Mouse (Mus musculus) T-helper 1 cell (primary cell): ENCODE data around the gene Sppl2b.

ENCODE experiments used
- in situ Hi-C: fragments of 300-600 bp; cut with MboI, MseI; formaldehyde crosslinking; loops from one replicate; pipeline ENCODE4 v1.15.1; 2025; ENCODE audit warnings: high pct_unique_total_duplicates

Sppl2b gene

GRCm38 (mm10) chr10:80845055-80845693 lies 9.9 kb upstream of the Sppl2b start:
- in situ Hi-C loops, result no loop called here

DNA sequence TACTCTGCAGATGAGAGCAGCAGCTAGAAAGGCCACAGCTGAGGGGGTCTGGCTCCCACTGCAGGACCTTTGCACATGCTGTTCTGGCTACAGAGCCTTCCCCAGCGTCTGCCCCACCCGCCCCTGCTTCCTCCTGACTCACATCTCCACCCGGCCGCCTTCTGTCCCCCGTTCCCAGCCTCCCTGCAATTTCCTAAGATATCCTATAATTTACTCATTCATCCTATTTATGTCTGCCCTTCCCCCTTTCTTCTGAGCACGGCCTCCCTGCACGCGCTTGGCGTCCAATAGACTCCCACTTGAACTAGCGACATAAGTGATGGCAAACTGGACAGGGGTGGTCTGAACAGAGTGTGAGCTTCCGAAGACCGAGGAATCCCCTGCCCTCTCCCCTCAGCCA lies 9.3 kb upstream of the Sppl2b start:
- in situ Hi-C loops, result no loop called here

GRCm38 (mm10) chr10:80848571-80848970 lies 6.5 kb upstream of the Sppl2b start:
- in situ Hi-C loops, result no loop called here

DNA sequence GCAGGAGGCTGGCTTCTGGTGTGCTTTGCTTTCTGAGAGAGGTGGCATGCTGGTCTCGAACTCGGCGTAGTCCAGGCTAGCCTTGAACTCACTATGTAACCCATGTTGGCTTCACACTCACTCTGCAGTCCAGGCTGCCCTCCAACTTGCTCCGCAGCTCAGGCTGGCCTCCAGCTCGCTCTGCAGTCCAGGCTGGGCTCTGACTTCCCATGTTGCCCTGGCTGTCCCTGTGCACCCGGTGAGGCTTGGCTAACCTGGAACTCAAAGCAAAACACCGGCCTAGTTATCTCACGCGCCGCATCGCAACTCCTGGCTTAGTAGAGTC lies 636 bp downstream of the Sppl2b start:
- in situ Hi-C loops, result no loop called here

- in situ Hi-C loops, result no loop called here
Measured at GRCm38 (mm10) chr10:80856267-80856666, 1.2 kb downstream of the Sppl2b start.

- in situ Hi-C loops, result no loop called here
Measured at GRCm38 (mm10) chr10:80856908-80857307, 1.8 kb downstream of the Sppl2b start.

- in situ Hi-C loops, result no loop called here
Measured at GRCm38 (mm10) chr10:80857386-80857785, 2.3 kb downstream of the Sppl2b start.

GRCm38 (mm10) chr10:80857848-80858247 lies 2.8 kb downstream of the Sppl2b start:
- in situ Hi-C loops, result no loop called here

- in situ Hi-C loops, result no loop called here
Measured at GRCm38 (mm10) chr10:80858350-80858935, 3.4 kb downstream of the Sppl2b start.

DNA sequence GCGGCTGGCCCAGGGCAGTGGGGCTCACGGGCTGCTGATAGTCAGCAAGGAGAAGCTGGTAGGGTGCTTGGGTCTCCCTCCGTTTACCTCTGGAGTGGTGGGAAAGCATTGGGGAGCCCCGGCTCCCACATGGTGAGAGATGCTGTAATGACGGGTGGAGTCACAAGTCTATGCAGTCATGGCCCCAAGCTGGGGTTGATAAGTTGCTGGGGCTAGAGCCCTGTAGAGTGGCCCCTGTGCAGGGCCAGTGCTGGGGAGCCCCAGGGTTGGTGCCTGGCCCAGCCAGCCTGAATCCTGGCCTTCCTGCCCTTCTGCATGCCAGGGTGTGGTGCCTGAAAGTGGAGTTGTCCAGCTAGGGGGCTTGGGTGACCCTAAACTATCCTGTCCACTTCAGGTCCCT lies 7.2 kb downstream of the Sppl2b start:
- in situ Hi-C loops, result no loop called here

- in situ Hi-C loops, result no loop called here
Measured at GRCm38 (mm10) chr10:80864446-80864845, 9.4 kb downstream of the Sppl2b start.

- in situ Hi-C loops, result no loop called here
Measured at GRCm38 (mm10) chr10:80870993-80871392, 15.9 kb downstream of the Sppl2b start.

- in situ Hi-C loops, result no loop called here
Measured at GRCm38 (mm10) chr10:80871581-80871980, 16.5 kb downstream of the Sppl2b start, which contains the start of gene Tmprss9. TSS of gene Tmprss9 (plus strand) at chr10:80871848.

- in situ Hi-C loops, result no loop called here
Measured at GRCm38 (mm10) chr10:80874035-80874434, 19.0 kb downstream of the Sppl2b start.

- in situ Hi-C loops, result loop anchor here (5.0 kb wide), 3 partner anchors 49 to 129 kb away; partner anchors contain the start of gene Oaz1
Measured at GRCm38 (mm10) chr10:80876028-80876427, 21.0 kb downstream of the Sppl2b start.

DNA sequence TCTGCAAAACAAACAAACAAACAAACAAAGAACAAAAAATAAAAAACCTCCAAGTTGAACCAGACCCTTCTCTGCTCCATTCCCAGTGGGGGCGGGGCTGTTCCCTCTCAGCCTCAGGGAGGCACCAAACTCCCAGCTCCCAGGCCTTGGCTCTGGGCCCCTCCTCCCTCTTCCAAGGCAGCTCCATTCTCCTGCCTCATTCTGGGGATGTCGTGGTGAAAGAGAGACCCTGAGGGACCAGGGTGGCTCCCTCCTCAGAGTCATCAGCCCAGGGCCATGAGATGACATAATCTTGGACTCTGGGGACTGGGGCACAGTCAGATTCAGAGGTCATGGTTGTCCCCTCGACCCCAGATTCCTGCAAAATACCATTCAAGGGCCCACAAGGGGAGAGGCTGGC lies 21.5 kb downstream of the Sppl2b start:
- in situ Hi-C loops, result loop anchor here (5.0 kb wide), 3 partner anchors 49 to 129 kb away; partner anchors contain the start of gene Oaz1

DNA sequence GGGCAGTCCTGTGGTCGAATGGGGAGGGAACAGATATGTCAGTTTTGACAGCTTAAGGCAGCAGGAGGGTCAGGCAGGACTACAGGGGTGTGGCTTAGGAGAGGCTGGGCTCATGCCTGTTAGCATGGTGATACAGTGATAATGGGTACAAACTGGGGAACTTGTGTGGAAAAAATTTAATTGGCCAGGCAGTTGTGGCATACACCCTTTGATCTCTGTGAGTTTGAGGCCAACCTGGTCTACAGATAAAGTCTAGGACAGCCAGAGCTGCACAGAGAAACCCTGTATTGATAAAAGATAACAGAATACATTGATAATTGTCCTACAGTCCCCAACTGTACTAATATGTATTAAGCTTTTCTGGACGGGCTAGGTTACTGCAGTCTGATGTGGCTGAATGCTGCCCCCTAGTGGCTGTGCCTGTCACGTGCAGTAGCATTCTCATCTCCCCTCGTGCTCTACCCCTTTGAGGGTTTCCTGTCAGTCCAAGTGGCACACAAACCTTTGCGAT lies 25.1 kb downstream of the Sppl2b start:
- in situ Hi-C loops, result no loop called here

DNA sequence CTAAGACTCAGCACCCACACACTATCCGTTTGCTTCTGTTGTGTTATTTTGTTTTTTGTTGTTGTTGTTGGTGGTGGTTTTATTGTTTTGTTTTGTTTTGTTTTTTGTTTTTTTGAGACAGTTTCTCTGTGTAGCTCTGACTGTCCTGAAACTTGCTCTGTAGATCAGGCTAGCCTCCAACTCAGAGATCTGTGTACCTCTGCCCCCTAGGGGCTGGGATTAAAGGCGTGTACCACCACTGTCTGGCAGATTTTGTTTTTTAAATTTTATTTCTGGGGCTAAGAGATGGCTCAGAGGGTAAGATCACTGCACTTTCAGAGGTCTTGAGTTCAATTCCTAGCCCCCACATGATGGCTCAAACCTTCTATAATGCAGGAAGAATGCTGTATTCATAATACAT lies 25.8 kb downstream of the Sppl2b start:
- in situ Hi-C loops, result no loop called here

DNA sequence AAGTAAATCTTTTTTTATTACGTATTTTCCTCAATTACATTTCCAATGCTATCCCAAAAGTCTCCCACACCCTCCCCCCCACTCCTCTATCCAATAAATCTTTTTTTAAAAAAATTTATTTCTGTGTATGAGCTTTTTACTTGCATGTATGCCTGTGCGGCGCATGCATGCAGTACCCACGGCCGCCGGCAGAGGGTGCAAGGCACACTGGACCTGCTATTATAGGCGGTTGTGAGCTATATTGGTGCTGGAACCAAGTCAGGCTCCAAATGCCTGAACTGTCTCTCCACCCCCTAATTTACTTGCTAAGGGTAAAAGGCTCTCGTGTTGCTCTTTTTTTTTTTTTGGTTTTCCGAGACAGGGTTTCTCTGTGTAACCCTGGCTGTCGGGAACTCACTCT lies 26.2 kb downstream of the Sppl2b start:
- in situ Hi-C loops, result no loop called here

DNA sequence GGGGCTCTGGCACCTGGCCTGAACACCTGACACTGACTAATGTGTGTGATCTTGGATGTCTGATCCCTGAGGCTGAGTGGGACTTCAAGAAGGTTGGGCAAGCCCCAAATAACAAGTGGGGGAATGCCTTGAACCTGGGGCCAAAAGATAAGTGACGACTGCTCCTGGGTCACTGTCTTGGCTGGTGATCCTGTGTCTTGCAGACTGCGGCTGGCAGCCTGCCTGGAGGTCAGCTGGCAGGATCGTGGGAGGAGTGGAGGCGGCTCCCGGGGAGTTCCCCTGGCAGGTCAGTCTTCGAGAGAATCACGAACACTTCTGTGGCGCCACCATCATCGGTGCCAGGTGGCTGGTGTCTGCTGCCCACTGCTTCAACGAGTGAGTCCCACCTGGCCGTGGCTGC lies 32.1 kb downstream of the Sppl2b start:
- in situ Hi-C loops, result no loop called here

DNA sequence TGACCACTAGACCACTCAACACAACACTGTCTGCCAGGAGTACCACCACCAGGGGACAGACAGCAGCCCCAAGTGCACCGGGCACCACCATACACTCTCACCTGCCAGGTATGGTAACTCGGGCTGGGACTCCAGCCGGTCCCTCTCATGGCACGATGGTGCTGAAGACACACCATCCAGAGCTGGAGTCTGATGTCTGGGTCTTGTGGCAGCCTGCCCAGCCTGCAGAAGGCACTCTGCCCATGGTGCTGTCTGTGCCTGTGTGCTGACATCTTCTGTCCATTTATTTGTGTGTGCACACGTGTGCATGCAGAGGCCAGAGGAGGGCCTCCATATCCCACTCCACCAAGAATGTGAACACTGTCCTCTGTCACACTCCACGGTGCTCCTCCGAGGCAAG lies 40.0 kb downstream of the Sppl2b start:
- in situ Hi-C loops, result no loop called here

DNA sequence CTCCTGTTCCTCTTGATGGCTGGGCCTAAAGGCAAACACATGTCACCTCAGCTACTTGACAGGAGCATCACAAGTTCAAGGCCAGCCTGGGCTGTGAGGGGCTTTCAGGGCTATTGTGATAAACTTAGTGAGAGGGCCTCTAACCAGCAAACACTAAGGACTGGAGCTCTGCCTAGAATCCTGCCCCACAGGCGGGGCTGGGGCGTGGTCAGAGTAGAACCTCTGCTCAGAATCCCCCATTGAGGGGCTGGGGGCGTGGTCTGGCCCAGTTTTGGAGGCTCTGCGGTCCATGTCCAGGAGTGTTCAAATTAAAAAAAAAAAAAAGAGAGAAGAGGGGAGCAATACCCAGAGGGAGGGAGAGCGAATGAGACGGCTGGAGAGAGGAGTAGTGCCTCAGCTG lies 40.6 kb downstream of the Sppl2b start:
- in situ Hi-C loops, result no loop called here
